Comparison of ENCODE assay signal across 8 mouse cellular contexts in genomic region chr1:36714311-36714710, GRCm38 (mm10). TPM values are rescaled to one million over a fixed set of nuclear protein-coding genes. Genes with fewer than 3 reads are reported as not detected.
DNase-seq lines count a peak whose midpoint lies in the region; ATAC-seq and TF ChIP-seq lines count a peak whose summit lies in the region.

Gene Actr1b, minus strand, starts transcription at chr1:36714422.

- TF ChIP-seq EP300 in heart, adult 2 months (IDR thresholded peaks at IDR 0.05; ENCODE audit: insufficient read depth, low read depth, low read length), result no peak

- H3K4me1 ChIP-seq in kidney, embryonic 16.5 days (ENCODE audit: insufficient read depth, low read length), result no peaks in the 10 kb centered on the region
- 0 out of 2 replicates have a peak, but pooled peaks cover 4% of the 10 kb centered on the region for H3K4me1 ChIP-seq in bone marrow macrophage, adult 2 months (ENCODE audit: control insufficient read depth, insufficient read depth, low read length)
- no peaks in the 10 kb centered on the region for H3K4me1 ChIP-seq in heart, adult 2 months (ENCODE audit: control insufficient read depth, insufficient read depth, low read length)
- 0 out of 2 replicates have a peak, but pooled peaks cover 5% of the 10 kb centered on the region for H3K4me1 ChIP-seq in midbrain, embryonic 14.5 days (ENCODE audit: control insufficient read depth, insufficient read depth, low read length)

- no peaks in the 10 kb centered on the region for H3K9me3 ChIP-seq in kidney, embryonic 16.5 days (ENCODE audit: low read length)
- H3K9me3 ChIP-seq in midbrain, embryonic 14.5 days (ENCODE audit: control insufficient read depth, low read length), result no peaks in the 10 kb centered on the region

- H3K4me3 ChIP-seq in kidney, embryonic 16.5 days (ENCODE audit: low read length), result no peak within 1 kb of the TSS
- no peak within 1 kb of the TSS for H3K4me3 ChIP-seq in bone marrow macrophage, adult 2 months (ENCODE audit: insufficient read depth, low read length)
- H3K4me3 ChIP-seq in heart, adult 2 months, result no peak within 1 kb of the TSS
- H3K4me3 ChIP-seq in midbrain, embryonic 14.5 days (replicated peaks; ENCODE audit: low read depth, low read length), result no peak within 1 kb of the TSS

- no peaks in the 10 kb centered on the region for H3K36me3 ChIP-seq in kidney, embryonic 16.5 days (ENCODE audit: insufficient read depth, low read length)
- H3K36me3 ChIP-seq in heart, adult 2 months (ENCODE audit: control insufficient read depth, insufficient read depth, low read length), result no peaks in the 10 kb centered on the region
- H3K36me3 ChIP-seq in midbrain, embryonic 14.5 days (ENCODE audit: control insufficient read depth, insufficient read depth, low read length), result no peaks in the 10 kb centered on the region

- no peak within 1 kb of the TSS for H3K27ac ChIP-seq in kidney, embryonic 16.5 days (ENCODE audit: low read length)
- H3K27ac ChIP-seq in bone marrow macrophage, adult 2 months (ENCODE audit: insufficient read depth, low read depth, low read length), result no peak within 1 kb of the TSS
- no peak within 1 kb of the TSS for H3K27ac ChIP-seq in heart, adult 2 months
- H3K27ac ChIP-seq in midbrain, embryonic 14.5 days (replicated peaks; ENCODE audit: low read depth, low read length), result no peak within 1 kb of the TSS

- H3K79me2 ChIP-seq in heart, adult 2 months (replicated peaks; ENCODE audit: control insufficient read depth, insufficient read depth, low read length), result no peaks in the 10 kb centered on the region

- no peak for TF ChIP-seq CTCF in bone marrow macrophage, adult 2 months (IDR thresholded peaks at IDR 0.05; ENCODE audit: low read depth, low read length)
- no peak for TF ChIP-seq CTCF in heart, adult 2 months (IDR thresholded peaks at IDR 0.05)

- no peak for DNase-seq in kidney, adult 11 months
- DNase-seq in heart, adult 2 months, result no peak
- no peak for DNase-seq in layer of hippocampus, postnatal 14 days (ENCODE audit: low spot score in 2 of 2)
- no peak for DNase-seq in midbrain, embryonic 14.5 days
- no peak for DNase-seq in thymus, postnatal 14 days
- no peak for DNase-seq in ovary, postnatal 14 days (ENCODE audit: low spot score)

- TF ChIP-seq POLR2A in bone marrow macrophage, adult 2 months (IDR thresholded peaks at IDR 0.05; ENCODE audit: borderline replicate concordance, low read depth, low read length), result no peak
- TF ChIP-seq POLR2A in heart, adult 2 months (IDR thresholded peaks at IDR 0.05; ENCODE audit: insufficient read depth, low read depth, low read length), result no peak

- no peaks in the 10 kb centered on the region for H3K27me3 ChIP-seq in kidney, embryonic 16.5 days (ENCODE audit: insufficient read depth, low read length)
- no peaks in the 10 kb centered on the region for H3K27me3 ChIP-seq in heart, adult 2 months (ENCODE audit: control insufficient read depth, insufficient read depth, low read length)
- no peaks in the 10 kb centered on the region for H3K27me3 ChIP-seq in midbrain, embryonic 14.5 days (ENCODE audit: control insufficient read depth, insufficient read depth, low read length)

- H3K4me2 ChIP-seq in kidney, embryonic 16.5 days (replicated peaks; ENCODE audit: low read depth, low read length), result no peak within 1 kb of the TSS
- no peak within 1 kb of the TSS for H3K4me2 ChIP-seq in midbrain, embryonic 14.5 days (ENCODE audit: low read length)

- intact Hi-C loops in heart, adult 2 months (cut with DNase I), result no loop called here

- 82% methylated on average over 5 of the region's 5 CpGs for WGBS in kidney, embryonic 16.5 days
- WGBS in heart, adult 2 months, result 78% methylated on average over 5 of the region's 5 CpGs
- WGBS in midbrain, embryonic 14.5 days, result 83% methylated on average over 5 of the region's 5 CpGs

- ATAC-seq in kidney, embryonic 16.5 days (ENCODE audit: low FRiP score, low TSS enrichment), result no peak
- ATAC-seq in midbrain, embryonic 14.5 days (ENCODE audit: low FRiP score, low TSS enrichment), result no peak

- no peak within 1 kb of the TSS for H3K9ac ChIP-seq in kidney, embryonic 16.5 days (replicated peaks; ENCODE audit: low read length)
- H3K9ac ChIP-seq in heart, adult 2 months (ENCODE audit: low read depth, low read length), result no peak within 1 kb of the TSS
- H3K9ac ChIP-seq in midbrain, embryonic 14.5 days (replicated peaks; ENCODE audit: low read length), result no peak within 1 kb of the TSS

RNA-seq across cellular contexts. Expression of gene Actr1b, which starts in this region (rescaled TPM):
- polyA plus RNA-seq in kidney, embryonic 16.5 days (2015; fragmentation: Nextera tagmentation; extraction: Ambion mirVana), result 118 and 123 TPM in 2 replicates
- 41.9 and 43.7 TPM in 2 replicates for polyA plus RNA-seq in bone marrow macrophage, adult 2 months (2012; ENCODE audit: insufficient read depth, insufficient read length, missing spikeins)
- total RNA-seq in heart, adult 2 months (2021), result 10 to 100 TPM; 89.8 to 98.1 TPM
- polyA plus RNA-seq in heart, adult 2 months (2012; rRNA removed), result 94.8 and 122 TPM in 2 replicates
- 100 to 1,000 TPM; 215 to 223 TPM for total RNA-seq in layer of hippocampus, postnatal 14 days (2021)
- 77.9 and 81.9 TPM in 2 replicates for polyA plus RNA-seq in midbrain, embryonic 14.5 days (2014; fragmentation: Nextera tagmentation; extraction: Ambion mirVana)
